Mouse (Mus musculus) testis, postnatal 14 days (tissue): Measurements from ENCODE around the gene Kmt2a.

Source experiments
- DNase-seq: peaks from one replicate; pipeline ENCODE4 v3.0.0; 2021; ENCODE audit warnings: low spot score

The Kmt2a gene

GRCm38 (mm10) chr9:44881221-44881871 is at the start of gene Kmt2a:
Gene Kmt2a (minus strand): TSS chr9:44881296.
- DNase-seq, result peak; percentile 96

GRCm38 (mm10) chr9:44921543-44921942 is 40.4 kb upstream of the Kmt2a start:
- DNase-seq, result no peak

GRCm38 (mm10) chr9:44921123-44921468 is 40.0 kb upstream of the Kmt2a start:
- DNase-seq, result peak; percentile 41

GRCm38 (mm10) chr9:44920374-44921122 is 39.5 kb upstream of the Kmt2a start, which contains the start of gene Atp5l:
Gene Atp5l (minus strand): TSS chr9:44920742.
- DNase-seq, result peak; percentile 87

GRCm38 (mm10) chr9:44919606-44920005 is 38.5 kb upstream of the Kmt2a start:
- no peak for DNase-seq

- DNase-seq, result no peak
Observed at GRCm38 (mm10) chr9:44916196-44916595, 35.1 kb upstream of the Kmt2a start.

- DNase-seq, result no peak
Observed at GRCm38 (mm10) chr9:44914706-44915105, 33.6 kb upstream of the Kmt2a start.

- DNase-seq, result no peak
Observed at GRCm38 (mm10) chr9:44911365-44911764, 30.3 kb upstream of the Kmt2a start.

- DNase-seq, result no peak
Observed at GRCm38 (mm10) chr9:44905620-44906019, 24.5 kb upstream of the Kmt2a start.

- DNase-seq, result peak; percentile 43
Observed at GRCm38 (mm10) chr9:44904964-44905363, 23.9 kb upstream of the Kmt2a start.

GRCm38 (mm10) chr9:44903856-44904255 is 22.8 kb upstream of the Kmt2a start:
- DNase-seq, result no peak

GRCm38 (mm10) chr9:44900402-44900801 is 19.3 kb upstream of the Kmt2a start:
- DNase-seq, result no peak

- DNase-seq, result no peak
Observed at GRCm38 (mm10) chr9:44899716-44900115, 18.6 kb upstream of the Kmt2a start.

GRCm38 (mm10) chr9:44897024-44897423 is 15.9 kb upstream of the Kmt2a start:
- DNase-seq, result no peak

GRCm38 (mm10) chr9:44892664-44893063 is 11.6 kb upstream of the Kmt2a start:
- DNase-seq, result no peak

- DNase-seq, result no peak
Observed at GRCm38 (mm10) chr9:44891210-44891609, 10.1 kb upstream of the Kmt2a start.

GRCm38 (mm10) chr9:44890122-44890521 is 9.0 kb upstream of the Kmt2a start:
- DNase-seq, result no peak

GRCm38 (mm10) chr9:44888114-44888624 is 7.1 kb upstream of the Kmt2a start:
- DNase-seq, result no peak

GRCm38 (mm10) chr9:44882981-44883569 is 2.0 kb upstream of the Kmt2a start:
- DNase-seq, result no peak

- peak; percentile 47 for DNase-seq
Observed at GRCm38 (mm10) chr9:44882436-44882980, 1.4 kb upstream of the Kmt2a start.

- DNase-seq, result peak; percentile 81
Observed at GRCm38 (mm10) chr9:44881941-44882435, 892 bp upstream of the Kmt2a start.

GRCm38 (mm10) chr9:44880309-44881081 is 601 bp downstream of the Kmt2a start:
- peak; percentile 49 for DNase-seq
